Mouse (Mus musculus): Measurements from ENCODE around the gene Ppm1d. TPM values are rescaled to one million over a fixed set of nuclear protein-coding genes. Genes with fewer than 3 reads are reported as not detected.

Ppm1d gene
- polyA plus RNA-seq, 1 experiment, result 6.1 TPM

GRCm38 (mm10) chr11:85323567-85324330, 12.7 kb downstream of the Ppm1d start:
- Histone ChIP-seq H3K36me3 (ENCODE audit: control insufficient read depth, insufficient read depth) (no peaks in the 10 kb centered on the region), H3K79me2 (ENCODE audit: control insufficient read depth, insufficient read depth) (peaks cover 45% of the 10 kb centered on the region), H3K4me2 (ENCODE audit: low read depth) (peak overlapping the region; percentile 35), H3ac (ENCODE audit: control insufficient read depth, insufficient read length) (no peak overlapping the region), H3K4me3 (no peak overlapping the region), H3K27me3 (ENCODE audit: control insufficient read depth, insufficient read depth, insufficient read length) (no peaks in the 10 kb centered on the region)
- TF ChIP-seq USF1 (IDR thresholded peaks at IDR 0.05; ENCODE audit: low read depth) (no peak), SRF (IDR thresholded peaks at IDR 0.05; ENCODE audit: control insufficient read depth, insufficient read length, low read depth) (no peak), MAX (IDR thresholded peaks at IDR 0.05; ENCODE audit: low read depth) (no peak), REST (IDR thresholded peaks at IDR 0.05; ENCODE audit: insufficient read depth, insufficient read length) (no peak), TCF3 (IDR thresholded peaks at IDR 0.05; ENCODE audit: insufficient read length, low read depth) (no peak), CEBPB (IDR thresholded peaks at IDR 0.05; ENCODE audit: insufficient read depth, poor library complexity, severe bottlenecking) (no peak), MYOG (IDR thresholded peaks at IDR 0.05; ENCODE audit: control insufficient read depth in 1 of 3, insufficient read depth in 1 of 3, insufficient read length in 2 of 3, low read depth in 2 of 3) (no peak), POLR2A (IDR thresholded peaks at IDR 0.05; ENCODE audit: insufficient read length, low read depth) (no peak), TCF12 (IDR thresholded peaks at IDR 0.05; ENCODE audit: insufficient read depth, poor library complexity, severe bottlenecking) (no peak), MYOD1 (IDR thresholded peaks at IDR 0.05; ENCODE audit: control insufficient read depth in 1 of 3, insufficient read length in 2 of 3, low read depth in 2 of 3) (no peak), POLR2AphosphoS2 (IDR thresholded peaks at IDR 0.05; ENCODE audit: insufficient read length, low read depth) (no peak), E2F4 (IDR thresholded peaks at IDR 0.05; ENCODE audit: insufficient read depth) (no peak)

- TF ChIP-seq MYOG (IDR thresholded peaks at IDR 0.05; ENCODE audit: control insufficient read depth in 1 of 3, insufficient read depth in 1 of 3, insufficient read length in 2 of 3, low read depth in 2 of 3), result no peak
- TF ChIP-seq SRF (IDR thresholded peaks at IDR 0.05; ENCODE audit: control insufficient read depth, insufficient read length, low read depth), result no peak
- TF ChIP-seq POLR2AphosphoS2 (IDR thresholded peaks at IDR 0.05; ENCODE audit: insufficient read length, low read depth), result no peak
- TF ChIP-seq TCF3 (IDR thresholded peaks at IDR 0.05; ENCODE audit: insufficient read length, low read depth), result no peak
- no peak for TF ChIP-seq MYOD1 (IDR thresholded peaks at IDR 0.05; ENCODE audit: control insufficient read depth in 1 of 3, insufficient read length in 2 of 3, low read depth in 2 of 3)
- TF ChIP-seq MAX (IDR thresholded peaks at IDR 0.05; ENCODE audit: low read depth), result no peak
- TF ChIP-seq REST (IDR thresholded peaks at IDR 0.05; ENCODE audit: insufficient read depth, insufficient read length), result no peak
- TF ChIP-seq E2F4 (IDR thresholded peaks at IDR 0.05; ENCODE audit: insufficient read depth), result no peak
- TF ChIP-seq USF1 (IDR thresholded peaks at IDR 0.05; ENCODE audit: low read depth), result no peak
- no peak for TF ChIP-seq TCF12 (IDR thresholded peaks at IDR 0.05; ENCODE audit: insufficient read depth, poor library complexity, severe bottlenecking)
- no peak for TF ChIP-seq POLR2A (IDR thresholded peaks at IDR 0.05; ENCODE audit: insufficient read length, low read depth)
- no peak for TF ChIP-seq CEBPB (IDR thresholded peaks at IDR 0.05; ENCODE audit: insufficient read depth, poor library complexity, severe bottlenecking)
- H3K4me3 ChIP-seq, result no peak overlapping the region
- H3K36me3 ChIP-seq (ENCODE audit: control insufficient read depth, insufficient read depth), result peaks cover 7% of the 10 kb centered on the region
- no peaks in the 10 kb centered on the region for H3K27me3 ChIP-seq (ENCODE audit: control insufficient read depth, insufficient read depth, insufficient read length)
- peaks cover 16% of the 10 kb centered on the region for H3K79me2 ChIP-seq (ENCODE audit: control insufficient read depth, insufficient read depth)
- no peak overlapping the region for H3K4me2 ChIP-seq (ENCODE audit: low read depth)
- no peak overlapping the region for H3ac ChIP-seq (ENCODE audit: control insufficient read depth, insufficient read length)
Measured at GRCm38 (mm10) chr11:85328717-85329116, 17.7 kb downstream of the Ppm1d start.

GRCm38 (mm10) chr11:85329167-85329894, 18.3 kb downstream of the Ppm1d start:
- Histone ChIP-seq H3K4me2 (ENCODE audit: low read depth) (no peak overlapping the region), H3K79me2 (ENCODE audit: control insufficient read depth, insufficient read depth) (peaks cover 12% of the 10 kb centered on the region), H3K27me3 (ENCODE audit: control insufficient read depth, insufficient read depth, insufficient read length) (no peaks in the 10 kb centered on the region), H3K4me3 (no peak overlapping the region), H3ac (ENCODE audit: control insufficient read depth, insufficient read length) (no peak overlapping the region), H3K36me3 (ENCODE audit: control insufficient read depth, insufficient read depth) (peaks cover 7% of the 10 kb centered on the region)
- TF ChIP-seq USF1 (IDR thresholded peaks at IDR 0.05; ENCODE audit: low read depth), result no peak
- TF ChIP-seq E2F4 (IDR thresholded peaks at IDR 0.05; ENCODE audit: insufficient read depth), result no peak
- no peak for TF ChIP-seq MYOD1 (IDR thresholded peaks at IDR 0.05; ENCODE audit: control insufficient read depth in 1 of 3, insufficient read length in 2 of 3, low read depth in 2 of 3)

- H3K36me3 ChIP-seq (ENCODE audit: control insufficient read depth, insufficient read depth), result peaks cover 14% of the 10 kb centered on the region
- H3K79me2 ChIP-seq (ENCODE audit: control insufficient read depth, insufficient read depth), result no peaks in the 10 kb centered on the region
- no peak overlapping the region for H3ac ChIP-seq (ENCODE audit: control insufficient read depth, insufficient read length)
- H3K4me3 ChIP-seq, result no peak overlapping the region
- no peaks in the 10 kb centered on the region for H3K27me3 ChIP-seq (ENCODE audit: control insufficient read depth, insufficient read depth, insufficient read length)
- peak in 1 of 3 experiments; percentile 12 for TF ChIP-seq MYOG (IDR thresholded peaks at IDR 0.05; ENCODE audit: control insufficient read depth in 1 of 3, insufficient read depth in 1 of 3, insufficient read length in 2 of 3, low read depth in 2 of 3)
- no peak for TF ChIP-seq MAX (IDR thresholded peaks at IDR 0.05; ENCODE audit: low read depth)
- H3K4me2 ChIP-seq (ENCODE audit: low read depth), result no peak overlapping the region
Measured at GRCm38 (mm10) chr11:85334778-85335177, 23.7 kb downstream of the Ppm1d start.

Measured in myocyte (in vitro differentiated cells).